Mouse (Mus musculus): ENCODE results near the gene Primpol. TPM values are rescaled to one million over a fixed set of nuclear protein-coding genes. Genes with fewer than 3 reads are reported as not detected.

Gene Primpol
- polyA plus RNA-seq, 1 experiment from 2014 or later, result 10.0 TPM

DNA sequence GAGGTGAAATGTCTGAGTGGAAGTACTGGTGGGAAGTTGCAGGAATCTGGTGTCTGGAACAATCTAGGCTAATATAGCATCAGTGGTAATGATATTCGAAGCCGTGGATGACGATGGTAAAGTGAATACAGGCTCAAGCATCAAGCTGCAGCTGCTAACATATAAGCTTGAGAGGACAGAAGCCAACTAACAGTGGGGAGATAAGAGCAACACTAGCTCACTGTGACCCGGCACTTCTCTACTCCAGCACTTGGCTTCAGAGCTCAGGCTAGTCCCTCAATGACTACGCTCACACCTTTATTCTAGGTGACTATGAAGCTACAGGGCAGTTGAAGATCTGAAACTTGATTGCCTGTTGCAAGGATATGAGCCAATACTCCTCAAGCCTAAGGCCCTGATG is 18.3 kb downstream of the Primpol start:
- no peak overlapping the region for H3K4me2 ChIP-seq (ENCODE audit: low read depth, low read length)
- ATAC-seq (ENCODE audit: low read depth) (no peak), DNase-seq (ENCODE audit: low spot score) (no peak)
- no peaks in the 10 kb centered on the region for H3K9me3 ChIP-seq (ENCODE audit: control insufficient read depth, low read length)
- H3K27me3 ChIP-seq (replicated peaks; ENCODE audit: control insufficient read depth, insufficient read depth, low read length), result no peaks in the 10 kb centered on the region
- peaks cover 12% of the 10 kb centered on the region; the same call in 1 of the 2 replicates for H3K36me3 ChIP-seq (ENCODE audit: control insufficient read depth, insufficient read depth, low read length)
- no peak overlapping the region for H3K4me3 ChIP-seq (ENCODE audit: low read depth, low read length)
- H3K9ac ChIP-seq (ENCODE audit: low read depth, low read length), result no peak overlapping the region
- H3K4me1 ChIP-seq (ENCODE audit: control insufficient read depth, insufficient read depth, low read length), result no peaks in the 10 kb centered on the region
- no peak overlapping the region for H3K27ac ChIP-seq (replicated peaks; ENCODE audit: low read depth, low read length)
- 89% methylated on average over 5 of the region's 5 CpGs for WGBS

- Histone ChIP-seq H3K4me1 (ENCODE audit: control insufficient read depth, insufficient read depth, low read length) (no peaks in the 10 kb centered on the region), H3K4me2 (ENCODE audit: low read depth, low read length) (no peak overlapping the region), H3K27me3 (replicated peaks; ENCODE audit: control insufficient read depth, insufficient read depth, low read length) (no peaks in the 10 kb centered on the region), H3K36me3 (ENCODE audit: control insufficient read depth, insufficient read depth, low read length) (peaks cover 12% of the 10 kb centered on the region; the same call in 1 of the 2 replicates), H3K9me3 (ENCODE audit: control insufficient read depth, low read length) (no peaks in the 10 kb centered on the region), H3K9ac (ENCODE audit: low read depth, low read length) (no peak overlapping the region), H3K27ac (replicated peaks; ENCODE audit: low read depth, low read length) (no peak overlapping the region), H3K4me3 (ENCODE audit: low read depth, low read length) (no peak overlapping the region)
- DNase-seq (ENCODE audit: low spot score), result no peak
- 90% methylated on average over 2 of the region's 2 CpGs for WGBS
- ATAC-seq (ENCODE audit: low read depth), result no peak
Measured at GRCm38 (mm10) chr8:46598114-46598513, 18.9 kb downstream of the Primpol start.

DNA sequence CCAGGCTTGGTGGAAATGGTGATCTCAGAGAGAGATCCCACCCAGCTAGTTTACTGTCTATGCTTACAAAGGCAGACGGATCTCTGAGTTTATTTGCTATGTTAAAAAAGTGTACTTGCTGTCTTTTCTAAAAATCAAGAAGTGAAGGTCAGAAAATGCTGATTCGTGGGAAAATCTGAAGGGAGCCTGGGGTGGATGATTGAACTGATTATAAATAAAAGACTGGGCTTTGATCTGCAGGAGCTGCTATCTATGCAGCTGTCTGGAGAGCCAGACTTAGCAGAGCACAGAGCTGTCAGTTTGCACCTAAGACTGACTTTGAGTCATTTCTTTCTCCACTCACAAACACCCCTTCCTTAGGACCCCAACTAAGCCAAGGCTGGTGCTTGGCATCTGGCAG is 19.6 kb downstream of the Primpol start:
- no peaks in the 10 kb centered on the region for H3K4me1 ChIP-seq (ENCODE audit: control insufficient read depth, insufficient read depth, low read length)
- H3K4me2 ChIP-seq (ENCODE audit: low read depth, low read length), result no peak overlapping the region
- H3K27me3 ChIP-seq (replicated peaks; ENCODE audit: control insufficient read depth, insufficient read depth, low read length), result no peaks in the 10 kb centered on the region
- ATAC-seq (ENCODE audit: low read depth), result no peak
- H3K4me3 ChIP-seq (ENCODE audit: low read depth, low read length), result no peak overlapping the region
- 71% methylated on average over 2 of the region's 2 CpGs for WGBS
- no peak overlapping the region for H3K9ac ChIP-seq (ENCODE audit: low read depth, low read length)
- no peaks in the 10 kb centered on the region for H3K9me3 ChIP-seq (ENCODE audit: control insufficient read depth, low read length)
- DNase-seq (ENCODE audit: low spot score), result no peak
- no peak overlapping the region for H3K27ac ChIP-seq (replicated peaks; ENCODE audit: low read depth, low read length)
- H3K36me3 ChIP-seq (ENCODE audit: control insufficient read depth, insufficient read depth, low read length), result peaks cover 12% of the 10 kb centered on the region; the same call in 1 of the 2 replicates

DNA sequence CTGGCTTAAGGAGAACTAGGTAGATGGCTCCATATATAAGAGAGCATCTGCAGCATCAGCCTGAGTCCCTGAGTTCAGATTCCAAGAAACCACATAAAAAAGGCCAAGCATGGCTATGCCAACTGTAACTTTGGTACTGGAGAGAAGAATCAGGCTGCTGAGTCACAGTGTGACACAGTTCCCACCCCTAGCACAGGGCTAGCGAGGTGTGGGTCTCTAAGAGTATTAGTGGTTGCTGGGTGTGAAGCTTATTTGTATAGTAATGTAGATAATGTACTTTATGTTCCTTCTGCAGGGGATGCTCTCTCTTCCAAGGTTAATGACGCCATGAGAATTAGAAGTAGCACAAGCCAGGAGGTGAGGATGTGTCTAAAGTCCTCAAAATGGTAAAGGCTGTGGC is 20.5 kb downstream of the Primpol start:
- Histone ChIP-seq H3K4me1 (ENCODE audit: control insufficient read depth, insufficient read depth, low read length) (no peaks in the 10 kb centered on the region), H3K4me2 (ENCODE audit: low read depth, low read length) (no peak overlapping the region), H3K27me3 (replicated peaks; ENCODE audit: control insufficient read depth, insufficient read depth, low read length) (no peaks in the 10 kb centered on the region), H3K9ac (ENCODE audit: low read depth, low read length) (no peak overlapping the region), H3K27ac (replicated peaks; ENCODE audit: low read depth, low read length) (no peak overlapping the region), H3K4me3 (ENCODE audit: low read depth, low read length) (no peak overlapping the region), H3K9me3 (ENCODE audit: control insufficient read depth, low read length) (no peaks in the 10 kb centered on the region), H3K36me3 (ENCODE audit: control insufficient read depth, insufficient read depth, low read length) (peaks cover 12% of the 10 kb centered on the region; the same call in 1 of the 2 replicates)
- ATAC-seq (ENCODE audit: low read depth) (no peak), DNase-seq (ENCODE audit: low spot score) (no peak)
- WGBS, result 94% methylated on average over 2 of the region's 2 CpGs

DNA sequence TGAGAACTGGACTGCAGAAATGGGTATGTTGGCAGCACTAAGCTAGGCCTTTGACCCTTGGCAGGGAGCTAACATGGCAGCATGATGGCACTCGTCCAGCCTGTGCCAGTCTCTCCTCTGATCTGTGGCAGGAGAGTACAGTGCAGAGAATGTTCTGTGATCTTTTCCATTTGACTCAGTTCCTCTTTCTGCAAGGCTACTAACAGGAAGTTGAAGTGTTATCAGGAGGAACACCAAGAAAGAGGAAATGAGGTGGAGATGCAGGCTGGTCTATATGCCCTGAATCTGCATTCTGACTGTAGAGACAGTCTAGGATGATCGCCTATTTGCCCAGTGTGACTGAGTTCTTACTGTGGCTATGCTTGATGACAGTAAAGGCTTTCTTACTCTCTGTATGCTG is 21.4 kb downstream of the Primpol start:
- no peaks in the 10 kb centered on the region for H3K9me3 ChIP-seq (ENCODE audit: control insufficient read depth, low read length)
- H3K4me3 ChIP-seq (ENCODE audit: low read depth, low read length), result no peak overlapping the region
- peaks cover 12% of the 10 kb centered on the region; the same call in 1 of the 2 replicates for H3K36me3 ChIP-seq (ENCODE audit: control insufficient read depth, insufficient read depth, low read length)
- H3K4me1 ChIP-seq (ENCODE audit: control insufficient read depth, insufficient read depth, low read length), result no peaks in the 10 kb centered on the region
- WGBS, result 95% methylated on average over 2 of the region's 2 CpGs
- H3K9ac ChIP-seq (ENCODE audit: low read depth, low read length), result no peak overlapping the region
- H3K27ac ChIP-seq (replicated peaks; ENCODE audit: low read depth, low read length), result no peak overlapping the region
- no peaks in the 10 kb centered on the region for H3K27me3 ChIP-seq (replicated peaks; ENCODE audit: control insufficient read depth, insufficient read depth, low read length)
- DNase-seq (ENCODE audit: low spot score) (no peak), ATAC-seq (ENCODE audit: low read depth) (no peak)
- H3K4me2 ChIP-seq (ENCODE audit: low read depth, low read length), result no peak overlapping the region

DNA sequence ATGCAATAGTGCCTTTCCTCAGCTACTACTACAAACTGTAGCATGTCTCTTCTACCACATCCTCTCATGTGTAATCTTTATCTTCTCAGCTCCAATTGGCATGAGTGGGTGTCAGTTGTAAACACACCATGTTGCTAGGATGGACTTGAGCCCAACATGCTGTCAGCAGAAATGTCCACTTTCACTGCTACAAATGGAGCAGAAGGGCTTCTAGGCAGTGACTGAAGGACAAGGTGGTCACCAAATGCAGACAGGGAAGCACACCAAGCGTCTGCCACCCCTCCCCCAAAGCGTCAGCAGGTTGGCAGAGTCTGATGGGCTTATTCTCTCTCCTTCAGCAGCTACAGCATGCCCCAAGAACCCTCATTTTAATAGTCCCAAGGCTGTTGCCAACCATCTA is 23.2 kb downstream of the Primpol start:
- Histone ChIP-seq H3K27me3 (replicated peaks; ENCODE audit: control insufficient read depth, insufficient read depth, low read length) (no peaks in the 10 kb centered on the region), H3K36me3 (ENCODE audit: control insufficient read depth, insufficient read depth, low read length) (peaks cover 9% of the 10 kb centered on the region; the same call in 1 of the 2 replicates), H3K4me2 (ENCODE audit: low read depth, low read length) (no peak overlapping the region), H3K4me3 (ENCODE audit: low read depth, low read length) (no peak overlapping the region), H3K9me3 (ENCODE audit: control insufficient read depth, low read length) (no peaks in the 10 kb centered on the region), H3K27ac (replicated peaks; ENCODE audit: low read depth, low read length) (no peak overlapping the region), H3K9ac (ENCODE audit: low read depth, low read length) (no peak overlapping the region), H3K4me1 (ENCODE audit: control insufficient read depth, insufficient read depth, low read length) (no peaks in the 10 kb centered on the region)
- no peak for DNase-seq (ENCODE audit: low spot score)
- ATAC-seq (ENCODE audit: low read depth), result no peak
- 84% methylated on average over 2 of the region's 2 CpGs for WGBS

DNA sequence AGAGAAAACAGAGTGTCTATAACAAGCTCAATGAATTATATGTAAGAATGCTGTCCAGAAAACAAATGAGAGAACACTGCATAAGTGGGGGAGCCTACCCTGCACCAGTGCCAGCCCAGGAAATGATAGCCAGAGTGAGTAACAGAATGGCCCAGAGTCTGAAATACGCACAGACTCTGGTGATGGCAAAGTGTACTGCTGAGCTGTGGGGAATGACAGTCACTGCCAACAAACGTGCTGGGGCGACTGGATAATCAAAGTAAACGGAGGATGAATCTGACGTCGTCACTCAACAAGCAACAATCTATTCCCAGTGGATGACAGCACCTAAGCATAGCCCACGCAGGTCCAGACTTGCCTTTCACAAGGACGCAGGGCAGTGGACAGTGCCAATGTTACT is 23.9 kb downstream of the Primpol start:
- DNase-seq (ENCODE audit: low spot score), result no peak
- Histone ChIP-seq H3K9me3 (ENCODE audit: control insufficient read depth, low read length) (no peaks in the 10 kb centered on the region), H3K27ac (replicated peaks; ENCODE audit: low read depth, low read length) (no peak overlapping the region), H3K36me3 (ENCODE audit: control insufficient read depth, insufficient read depth, low read length) (peaks cover 9% of the 10 kb centered on the region; the same call in 1 of the 2 replicates), H3K27me3 (replicated peaks; ENCODE audit: control insufficient read depth, insufficient read depth, low read length) (no peaks in the 10 kb centered on the region), H3K9ac (ENCODE audit: low read depth, low read length) (no peak overlapping the region), H3K4me3 (ENCODE audit: low read depth, low read length) (no peak overlapping the region), H3K4me2 (ENCODE audit: low read depth, low read length) (no peak overlapping the region), H3K4me1 (ENCODE audit: control insufficient read depth, insufficient read depth, low read length) (no peaks in the 10 kb centered on the region)
- ATAC-seq (ENCODE audit: low read depth), result no peak
- WGBS, result 80% methylated on average over 8 of the region's 8 CpGs

- DNase-seq (ENCODE audit: low spot score) (no peak), ATAC-seq (ENCODE audit: low read depth) (no peak)
- 90% methylated on average over 2 of the region's 2 CpGs for WGBS
- Histone ChIP-seq H3K4me2 (ENCODE audit: low read depth, low read length) (no peak overlapping the region), H3K9ac (ENCODE audit: low read depth, low read length) (no peak overlapping the region), H3K27ac (replicated peaks; ENCODE audit: low read depth, low read length) (no peak overlapping the region), H3K36me3 (ENCODE audit: control insufficient read depth, insufficient read depth, low read length) (0 out of 2 replicates have a peak, but pooled peaks cover 5% of the 10 kb centered on the region), H3K4me1 (ENCODE audit: control insufficient read depth, insufficient read depth, low read length) (peaks cover 2% of the 10 kb centered on the region; the same call in 1 of the 2 replicates), H3K4me3 (ENCODE audit: low read depth, low read length) (no peak overlapping the region), H3K9me3 (ENCODE audit: control insufficient read depth, low read length) (no peaks in the 10 kb centered on the region), H3K27me3 (replicated peaks; ENCODE audit: control insufficient read depth, insufficient read depth, low read length) (no peaks in the 10 kb centered on the region)
Measured at GRCm38 (mm10) chr8:46588663-46589062, 28.3 kb downstream of the Primpol start.

DNA sequence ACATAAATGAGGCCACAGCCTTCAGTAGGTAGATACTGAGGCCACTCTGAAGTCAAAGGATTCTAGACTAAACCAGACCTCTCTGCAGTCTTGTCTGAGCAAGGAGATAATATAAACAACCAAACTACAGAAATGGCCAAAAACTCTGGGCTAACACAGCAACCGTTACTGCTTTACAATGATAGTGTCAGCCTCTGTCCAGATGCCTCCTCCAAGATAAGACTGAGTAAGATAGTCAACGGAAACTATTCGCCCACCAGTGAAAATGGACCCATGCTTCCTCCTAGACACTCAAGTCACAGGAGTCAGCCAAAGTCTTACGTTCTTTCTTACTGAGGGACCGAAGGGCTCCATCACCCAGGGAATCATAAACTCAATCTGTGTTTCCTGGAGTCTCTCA is 29.1 kb downstream of the Primpol start:
- WGBS, result 90% methylated on average over 5 of the region's 5 CpGs
- no peak overlapping the region for H3K4me3 ChIP-seq (ENCODE audit: low read depth, low read length)
- no peaks in the 10 kb centered on the region for H3K27me3 ChIP-seq (replicated peaks; ENCODE audit: control insufficient read depth, insufficient read depth, low read length)
- H3K4me2 ChIP-seq (ENCODE audit: low read depth, low read length), result no peak overlapping the region
- H3K9ac ChIP-seq (ENCODE audit: low read depth, low read length), result no peak overlapping the region
- no peaks in the 10 kb centered on the region for H3K9me3 ChIP-seq (ENCODE audit: control insufficient read depth, low read length)
- peaks cover 2% of the 10 kb centered on the region; the same call in 1 of the 2 replicates for H3K4me1 ChIP-seq (ENCODE audit: control insufficient read depth, insufficient read depth, low read length)
- 0 out of 2 replicates have a peak, but pooled peaks cover 5% of the 10 kb centered on the region for H3K36me3 ChIP-seq (ENCODE audit: control insufficient read depth, insufficient read depth, low read length)
- no peak overlapping the region for H3K27ac ChIP-seq (replicated peaks; ENCODE audit: low read depth, low read length)
- no peak for DNase-seq (ENCODE audit: low spot score)
- ATAC-seq (ENCODE audit: low read depth), result no peak

Data from embryonic facial prominence, embryonic 14.5 days (tissue).